7 mouse cellular contexts compared by ENCODE assay signal in genomic region chr17:35163326-35164081, GRCm38 (mm10). TPM values are rescaled to one million over a fixed set of nuclear protein-coding genes. Genes with fewer than 3 reads are reported as not detected.
A peak's percentile ranks its signal among the peaks of the same experiment; 100 is the strongest.
DNase-seq lines count a peak whose midpoint lies in the region; ATAC-seq and TF ChIP-seq lines count a peak whose summit lies in the region.

No protein-coding gene starts in this region.

- H3K27ac ChIP-seq in lung, postnatal 0 days (ENCODE audit: low read length): peak overlapping the region; percentile 97
- H3K27ac ChIP-seq in embryonic facial prominence, embryonic 15.5 days (replicated peaks): peak overlapping the region; percentile 100
- H3K27ac ChIP-seq in intestine, embryonic 16.5 days (ENCODE audit: low read length): peak overlapping the region; percentile 93
- H3K27ac ChIP-seq in olfactory bulb, adult 2 months (ENCODE audit: insufficient read depth, low read depth, low read length): peak overlapping the region; percentile 68

- H3K4me2 ChIP-seq in lung, postnatal 0 days (replicated peaks; ENCODE audit: low read depth, low read length): peak overlapping the region; percentile 71
- H3K4me2 ChIP-seq in embryonic facial prominence, embryonic 15.5 days (replicated peaks): peak overlapping the region; percentile 88
- peak overlapping the region; percentile 77 for H3K4me2 ChIP-seq in intestine, embryonic 16.5 days (ENCODE audit: low read depth, low read length)

- no peak for TF ChIP-seq EP300 in lung, postnatal 0 days (IDR thresholded peaks at IDR 0.05)

- WGBS in lung, postnatal 0 days: 5% methylated on average over 8 of the region's 8 CpGs
- 6% methylated on average over 8 of the region's 8 CpGs for WGBS in embryonic facial prominence, embryonic 15.5 days
- 7% methylated on average over 8 of the region's 8 CpGs for WGBS in intestine, embryonic 16.5 days
- WGBS in olfactory bulb, adult 2 months: 2% methylated on average over 8 of the region's 8 CpGs

- peak overlapping the region; percentile 99 for H3K9ac ChIP-seq in lung, postnatal 0 days (replicated peaks; ENCODE audit: low read depth)
- H3K9ac ChIP-seq in embryonic facial prominence, embryonic 15.5 days: peak overlapping the region; percentile 100
- peak overlapping the region; percentile 100 for H3K9ac ChIP-seq in intestine, embryonic 16.5 days (ENCODE audit: low read depth, low read length)

- DNase-seq in lung, postnatal 0 days (ENCODE audit: low spot score): peak; percentile 37
- no peak for DNase-seq in lung, postnatal 14 days
- DNase-seq in embryo, embryonic 11 days: no peak

- H3K4me3 ChIP-seq in lung, postnatal 0 days (ENCODE audit: low read depth, low read length): peak overlapping the region; percentile 97
- H3K4me3 ChIP-seq in embryonic facial prominence, embryonic 15.5 days (replicated peaks): peak overlapping the region; percentile 100
- peak overlapping the region; percentile 99 for H3K4me3 ChIP-seq in intestine, embryonic 16.5 days (ENCODE audit: low read length)
- peak overlapping the region; percentile 59 for H3K4me3 ChIP-seq in olfactory bulb, adult 2 months (ENCODE audit: insufficient read depth, low read depth, low read length)

- no peak for TF ChIP-seq POLR2A in olfactory bulb, adult 2 months (IDR thresholded peaks at IDR 0.05; ENCODE audit: insufficient read depth, low read depth, low read length)

- H3K36me3 ChIP-seq in lung, postnatal 0 days (ENCODE audit: insufficient read depth, low read length): peaks cover 33% of the 10 kb centered on the region
- peaks cover 39% of the 10 kb centered on the region for H3K36me3 ChIP-seq in embryonic facial prominence, embryonic 15.5 days
- peaks cover 29% of the 10 kb centered on the region for H3K36me3 ChIP-seq in intestine, embryonic 16.5 days (ENCODE audit: control insufficient read depth, insufficient read depth, low read length)

- H3K27me3 ChIP-seq in lung, postnatal 0 days (replicated peaks; ENCODE audit: insufficient read depth, low read length): no peaks in the 10 kb centered on the region
- H3K27me3 ChIP-seq in embryonic facial prominence, embryonic 15.5 days: no peaks in the 10 kb centered on the region
- no peaks in the 10 kb centered on the region for H3K27me3 ChIP-seq in intestine, embryonic 16.5 days (replicated peaks; ENCODE audit: control insufficient read depth, insufficient read depth, low read length)

- H3K9me3 ChIP-seq in lung, postnatal 0 days (ENCODE audit: low read length): no peaks in the 10 kb centered on the region
- H3K9me3 ChIP-seq in embryonic facial prominence, embryonic 15.5 days (replicated peaks): no peaks in the 10 kb centered on the region
- H3K9me3 ChIP-seq in intestine, embryonic 16.5 days (ENCODE audit: control insufficient read depth, low read length): no peaks in the 10 kb centered on the region

- no peak for ATAC-seq in lung, postnatal 0 days
- no peak for ATAC-seq in embryonic facial prominence, embryonic 15.5 days (ENCODE audit: insufficient number of reproducible peaks, low FRiP score, low TSS enrichment, low read depth)
- no peak for ATAC-seq in intestine, embryonic 16.5 days
- ATAC-seq in inflammation-experienced regulatory T-cells, adult 6 months: no peak

- TF ChIP-seq CTCF in lung, postnatal 0 days (IDR thresholded peaks at IDR 0.05): no peak
- no peak for TF ChIP-seq CTCF in olfactory bulb, adult 2 months (IDR thresholded peaks at IDR 0.05; ENCODE audit: insufficient read depth, low read depth, low read length)

- H3K4me1 ChIP-seq in lung, postnatal 0 days (ENCODE audit: insufficient read depth, low read depth, low read length): peaks cover 12% of the 10 kb centered on the region
- H3K4me1 ChIP-seq in embryonic facial prominence, embryonic 15.5 days: peaks cover 35% of the 10 kb centered on the region
- H3K4me1 ChIP-seq in intestine, embryonic 16.5 days (ENCODE audit: control insufficient read depth, insufficient read depth, low read length): peaks cover 20% of the 10 kb centered on the region
- peaks cover 13% of the 10 kb centered on the region for H3K4me1 ChIP-seq in olfactory bulb, adult 2 months (ENCODE audit: control insufficient read depth, insufficient read depth, low read length)

RNA-seq across cellular contexts. Expression of gene Prrc2a, which starts 1.2 kb away (rescaled TPM):
- 74.1 and 86.0 TPM in 2 replicates for polyA plus RNA-seq in lung, postnatal 0 days (2015; fragmentation: Nextera tagmentation; extraction: Ambion mirVana)
- 179 and 198 TPM in 2 replicates for polyA plus RNA-seq in embryonic facial prominence, embryonic 15.5 days (2015; fragmentation: Nextera tagmentation; extraction: Ambion mirVana)
- polyA plus RNA-seq in intestine, embryonic 16.5 days (2015; fragmentation: Nextera tagmentation; extraction: Ambion mirVana): 103 TPM in 2 replicates
- polyA plus RNA-seq in olfactory bulb, adult 2 months (2012; ENCODE audit: insufficient read depth, insufficient read length, low replicate concordance, missing spikeins): 146 and 391 TPM in 2 replicates
- polyA plus RNA-seq in inflammation-experienced regulatory T-cells, adult 6 months (2017; shearing (Covaris generic)): 100 to 1,000 TPM in 1 of 3 experiments, 10 to 100 TPM in 2; 47.1 to 105 (median 47.2) TPM

RNA-seq across cellular contexts. Expression of gene Aif1, which starts 12.4 kb away (rescaled TPM):
- polyA plus RNA-seq in lung, postnatal 0 days (2015; fragmentation: Nextera tagmentation; extraction: Ambion mirVana): 9.9 and 10.3 TPM in 2 replicates
- polyA plus RNA-seq in embryonic facial prominence, embryonic 15.5 days (2015; fragmentation: Nextera tagmentation; extraction: Ambion mirVana): 15.5 and 17.5 TPM in 2 replicates
- 17.4 and 19.4 TPM in 2 replicates for polyA plus RNA-seq in intestine, embryonic 16.5 days (2015; fragmentation: Nextera tagmentation; extraction: Ambion mirVana)
- not detected in 2 replicates for polyA plus RNA-seq in olfactory bulb, adult 2 months (2012; ENCODE audit: insufficient read depth, insufficient read length, low replicate concordance, missing spikeins)
- 1 to 10 TPM in 2 of 3 experiments, under 1 TPM in 1; 0.79 to 5.4 (median 2.1) TPM for polyA plus RNA-seq in inflammation-experienced regulatory T-cells, adult 6 months (2017; shearing (Covaris generic))

RNA-seq across cellular contexts. Expression of gene Lst1, which starts 24.7 kb away (rescaled TPM):
- polyA plus RNA-seq in lung, postnatal 0 days (2015; fragmentation: Nextera tagmentation; extraction: Ambion mirVana): 24.8 and 27.5 TPM in 2 replicates
- polyA plus RNA-seq in embryonic facial prominence, embryonic 15.5 days (2015; fragmentation: Nextera tagmentation; extraction: Ambion mirVana): 27.2 and 27.4 TPM in 2 replicates
- 16.9 and 17.1 TPM in 2 replicates for polyA plus RNA-seq in intestine, embryonic 16.5 days (2015; fragmentation: Nextera tagmentation; extraction: Ambion mirVana)
- not detected in 2 replicates for polyA plus RNA-seq in olfactory bulb, adult 2 months (2012; ENCODE audit: insufficient read depth, insufficient read length, low replicate concordance, missing spikeins)
- 10 to 100 TPM in 1 of 3 experiments, 1 to 10 TPM in 2; 6.4 to 11.2 (median 8.8) TPM for polyA plus RNA-seq in inflammation-experienced regulatory T-cells, adult 6 months (2017; shearing (Covaris generic))

RNA-seq across cellular contexts. Expression of gene Bag6, which starts 28.5 kb away (rescaled TPM):
- polyA plus RNA-seq in lung, postnatal 0 days (2015; fragmentation: Nextera tagmentation; extraction: Ambion mirVana): 34.8 and 35.8 TPM in 2 replicates
- 57.8 TPM in 2 replicates for polyA plus RNA-seq in embryonic facial prominence, embryonic 15.5 days (2015; fragmentation: Nextera tagmentation; extraction: Ambion mirVana)
- polyA plus RNA-seq in intestine, embryonic 16.5 days (2015; fragmentation: Nextera tagmentation; extraction: Ambion mirVana): 37.5 and 41.3 TPM in 2 replicates
- 684 TPM in 1 of 2 replicates, not detected in the other for polyA plus RNA-seq in olfactory bulb, adult 2 months (2012; ENCODE audit: insufficient read depth, insufficient read length, low replicate concordance, missing spikeins)
- polyA plus RNA-seq in inflammation-experienced regulatory T-cells, adult 6 months (2017; shearing (Covaris generic)): 10 to 100 TPM; 25.4 to 33.8 (median 29.1) TPM

RNA-seq across cellular contexts. Expression of gene Ltb, which starts 30.7 kb away (rescaled TPM):
- polyA plus RNA-seq in lung, postnatal 0 days (2015; fragmentation: Nextera tagmentation; extraction: Ambion mirVana): 2.3 and 3.0 TPM in 2 replicates
- polyA plus RNA-seq in embryonic facial prominence, embryonic 15.5 days (2015; fragmentation: Nextera tagmentation; extraction: Ambion mirVana): 2.3 and 2.9 TPM in 2 replicates
- polyA plus RNA-seq in intestine, embryonic 16.5 days (2015; fragmentation: Nextera tagmentation; extraction: Ambion mirVana): 4.4 and 4.7 TPM in 2 replicates
- polyA plus RNA-seq in olfactory bulb, adult 2 months (2012; ENCODE audit: insufficient read depth, insufficient read length, low replicate concordance, missing spikeins): not detected in 2 replicates
- 100 to 1,000 TPM; 112 to 242 (median 186) TPM for polyA plus RNA-seq in inflammation-experienced regulatory T-cells, adult 6 months (2017; shearing (Covaris generic))
